Mouse (Mus musculus): ENCODE data around the gene Ckmt2. TPM values are rescaled to one million over a fixed set of nuclear protein-coding genes. Genes with fewer than 3 reads are reported as not detected.

Gene Ckmt2
- not detected for polyA plus RNA-seq (2021)

DNA sequence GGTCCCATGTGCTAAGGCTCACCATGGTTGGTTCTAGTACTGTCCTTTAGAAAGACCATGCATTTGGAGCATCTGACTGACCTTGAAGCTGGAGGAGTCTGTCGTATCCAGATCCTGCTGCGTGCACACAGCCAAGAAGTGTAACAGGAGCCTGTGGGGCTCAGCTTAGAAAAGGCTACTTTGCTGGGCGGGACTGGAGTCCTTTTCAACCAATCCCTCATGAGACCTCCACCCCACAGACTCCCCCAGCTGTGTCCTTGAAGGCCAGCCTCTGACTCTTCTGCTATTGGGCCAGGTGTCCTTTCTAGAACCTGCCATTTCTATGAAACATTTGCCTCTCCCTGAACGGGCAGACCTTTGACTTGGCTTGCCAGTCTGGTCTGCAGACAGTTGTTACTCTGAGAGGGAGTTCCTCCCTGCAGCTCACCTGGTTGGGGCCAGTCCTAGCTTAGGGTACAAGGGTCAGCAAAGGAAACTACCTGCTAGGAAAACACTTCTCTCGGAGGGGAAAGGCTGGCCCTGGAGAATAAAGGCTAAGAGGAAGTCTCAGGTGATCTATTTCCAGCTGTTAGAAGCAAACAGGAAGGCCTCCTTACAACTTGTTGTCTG lies at the start of gene Ckmt2:
Ckmt2 (minus strand) TSS at position 145 of the 609 bp plus-strand sequence.
- in situ Hi-C loops (cut with MboI; ENCODE audit: low pct_unique_long_range_greater_than_20kb), result no loop called here
- ChIA-PET POLR2A (no interaction called here), CTCF (interaction anchor here (1.0 to 2.4 kb wide), 3 partner anchors 9 to 43 kb away, joined by 3 to 5 read pairs (median 4); no protein-coding TSS in a partner anchor)
- TF ChIP-seq CTCF (IDR thresholded peaks at IDR 0.05), result no peak
- ATAC-seq (no peak), DNase-seq (ENCODE audit: low read depth, low spot score) (no peak)
- no peaks in the 10 kb centered on the region for H3K27me3 ChIP-seq

DNA sequence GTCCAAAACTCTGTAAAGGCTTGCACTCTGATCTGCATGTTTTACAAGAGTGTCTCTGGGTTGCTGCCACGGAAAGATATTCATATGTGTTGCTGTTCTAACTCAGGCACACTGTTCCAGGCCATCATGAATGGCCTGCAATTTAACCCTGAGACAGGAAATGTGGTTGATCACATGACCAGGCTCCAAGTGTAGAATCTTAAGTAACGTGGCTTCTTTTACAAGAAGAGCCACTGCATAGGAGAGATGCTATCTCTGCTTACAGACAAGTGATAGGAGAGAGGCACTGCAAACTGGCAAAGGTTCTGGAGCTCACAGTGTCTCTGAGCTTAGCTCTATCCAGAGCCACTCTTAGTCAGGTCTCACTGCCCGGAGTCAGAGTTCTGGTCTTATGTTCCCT lies 44.3 kb upstream of the Ckmt2 start:
- ChIA-PET CTCF (no interaction called here), POLR2A (no interaction called here)
- no peak for TF ChIP-seq CTCF (IDR thresholded peaks at IDR 0.05)
- DNase-seq (ENCODE audit: low read depth, low spot score) (no peak), ATAC-seq (no peak)
- in situ Hi-C loops (cut with MboI; ENCODE audit: low pct_unique_long_range_greater_than_20kb), result loop anchor here (25.0 kb wide), 1 partner anchor 816 kb away; no protein-coding TSS in a partner anchor
- no peaks in the 10 kb centered on the region for H3K27me3 ChIP-seq

DNA sequence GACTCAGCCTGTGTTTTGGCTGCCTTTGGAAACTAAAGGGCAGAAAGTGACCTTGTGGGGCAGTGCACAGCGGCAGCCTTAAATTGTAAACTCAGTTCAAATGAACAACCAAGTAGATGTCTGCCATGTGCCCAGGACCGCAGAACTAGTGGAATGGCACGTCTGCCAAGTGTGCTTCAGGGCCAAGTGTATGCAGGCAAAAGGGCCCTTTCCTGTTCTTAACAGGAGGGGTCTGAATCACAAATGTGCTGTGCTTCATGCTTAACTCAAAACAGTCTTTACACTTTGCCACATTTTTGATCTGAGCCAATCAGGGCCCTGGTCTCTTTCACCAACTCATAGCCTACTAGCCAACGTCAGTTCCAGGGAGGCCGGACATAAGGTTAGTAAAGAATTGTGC lies 42.1 kb upstream of the Ckmt2 start:
- in situ Hi-C loops (cut with MboI; ENCODE audit: low pct_unique_long_range_greater_than_20kb), result loop anchor here (25.0 kb wide), 1 partner anchor 819 kb away; no protein-coding TSS in a partner anchor
- DNase-seq (ENCODE audit: low read depth, low spot score), result no peak
- no peaks in the 10 kb centered on the region for H3K27me3 ChIP-seq
- ChIA-PET POLR2A (no interaction called here), CTCF (no interaction called here)
- TF ChIP-seq CTCF (IDR thresholded peaks at IDR 0.05), result no peak
- ATAC-seq, result no peak

DNA sequence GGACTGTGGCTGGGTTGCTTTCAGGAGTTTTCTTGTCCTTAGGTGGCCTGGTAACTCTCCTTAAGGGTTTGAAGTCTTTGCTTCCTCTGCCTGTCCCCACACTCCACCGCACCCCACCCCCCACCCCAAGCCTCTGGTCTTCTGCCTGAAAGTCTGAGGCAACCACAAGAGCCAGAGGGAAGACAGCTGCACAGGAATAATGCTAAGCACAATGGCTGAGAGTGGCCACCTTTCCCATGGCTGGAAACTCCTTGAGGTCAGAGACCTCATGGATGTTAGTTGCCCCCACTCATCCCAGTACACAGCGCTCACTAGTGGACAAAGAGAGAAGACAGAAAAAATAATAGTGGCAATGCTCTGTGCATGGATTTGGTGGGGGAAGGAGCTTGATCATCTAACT lies 41.1 kb upstream of the Ckmt2 start:
- CTCF ChIA-PET, result interaction anchor here (0.8 to 1.0 kb wide), 2 partner anchors 13 to 175 kb away, joined by 3 to 5 read pairs; no protein-coding TSS in a partner anchor
- H3K27me3 ChIP-seq, result no peaks in the 10 kb centered on the region
- in situ Hi-C loops (cut with MboI; ENCODE audit: low pct_unique_long_range_greater_than_20kb), result loop anchor here (25.0 kb wide), 1 partner anchor 819 kb away; no protein-coding TSS in a partner anchor
- POLR2A ChIA-PET, result no interaction called here
- no peak for TF ChIP-seq CTCF (IDR thresholded peaks at IDR 0.05)
- ATAC-seq (no peak), DNase-seq (ENCODE audit: low read depth, low spot score) (no peak)

DNA sequence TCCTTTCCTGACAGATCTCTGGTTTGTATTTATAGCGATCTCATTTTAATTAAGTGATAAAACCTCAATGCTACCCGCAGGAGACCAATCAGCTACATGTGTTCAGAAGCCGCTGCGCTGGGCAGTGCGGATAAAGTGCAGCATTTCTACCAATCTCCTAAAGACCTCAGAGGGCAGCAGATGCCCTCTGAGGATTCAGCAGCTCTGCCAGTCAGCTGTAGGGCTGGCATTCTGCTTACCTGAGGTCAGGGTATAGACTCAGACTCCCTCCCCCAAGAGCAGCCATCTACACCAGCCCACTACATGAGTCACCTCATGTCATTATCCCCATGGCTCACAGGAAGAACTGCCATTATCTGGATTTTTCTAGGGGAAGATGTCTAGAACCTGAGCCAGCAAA lies 39.6 kb upstream of the Ckmt2 start:
- ChIA-PET CTCF (interaction anchor here (1.4 to 2.8 kb wide), 4 partner anchors 9 to 413 kb away, joined by 3 to 8 read pairs (median 3); no protein-coding TSS in a partner anchor), POLR2A (no interaction called here)
- in situ Hi-C loops (cut with MboI; ENCODE audit: low pct_unique_long_range_greater_than_20kb), result loop anchor here (25.0 kb wide), 1 partner anchor 821 kb away; no protein-coding TSS in a partner anchor
- ATAC-seq, result peak; percentile 56
- no peak for TF ChIP-seq CTCF (IDR thresholded peaks at IDR 0.05)
- H3K27me3 ChIP-seq, result no peaks in the 10 kb centered on the region
- DNase-seq (ENCODE audit: low read depth, low spot score), result no peak

DNA sequence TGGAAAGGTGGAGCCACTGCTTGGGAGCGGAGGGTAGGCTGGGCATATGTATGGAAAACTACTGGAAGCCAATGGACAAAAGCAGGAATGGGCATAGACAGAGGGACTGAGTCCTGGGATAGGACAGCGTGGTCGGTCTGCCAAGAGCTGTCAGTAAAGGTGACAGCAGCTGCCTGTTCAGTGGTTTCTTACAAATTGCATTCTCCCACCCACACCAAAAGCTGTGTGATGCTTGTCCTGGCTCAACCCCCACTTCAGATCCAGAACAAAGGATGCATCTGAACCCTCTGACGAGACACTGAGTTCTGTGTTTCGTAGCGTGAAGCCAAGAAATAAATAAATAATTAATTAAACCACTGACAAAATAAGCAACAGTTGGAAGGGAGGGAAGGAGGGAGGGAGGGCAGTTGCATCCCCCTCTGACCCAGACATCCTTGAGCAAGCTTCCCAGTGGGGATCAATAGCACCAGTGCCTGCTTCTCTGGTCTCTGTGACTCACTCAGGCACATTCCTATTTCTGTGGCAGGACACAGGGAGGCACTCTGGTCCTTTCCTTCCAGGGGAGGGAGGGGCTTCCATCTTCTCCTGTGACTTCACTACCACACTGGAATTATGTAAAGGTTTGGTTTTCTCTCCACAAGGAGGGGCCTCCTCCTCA lies 39.0 kb upstream of the Ckmt2 start:
- ChIA-PET POLR2A (no interaction called here), CTCF (interaction anchor here (0.8 to 2.8 kb wide), 5 partner anchors 9 to 414 kb away, joined by 3 to 8 read pairs (median 3); no protein-coding TSS in a partner anchor)
- ATAC-seq, result peak; percentile 70
- DNase-seq (ENCODE audit: low read depth, low spot score), result no peak
- TF ChIP-seq CTCF (IDR thresholded peaks at IDR 0.05), result peak; percentile 73
- in situ Hi-C loops (cut with MboI; ENCODE audit: low pct_unique_long_range_greater_than_20kb), result loop anchor here (25.0 kb wide), 1 partner anchor 822 kb away; no protein-coding TSS in a partner anchor
- H3K27me3 ChIP-seq, result no peaks in the 10 kb centered on the region

DNA sequence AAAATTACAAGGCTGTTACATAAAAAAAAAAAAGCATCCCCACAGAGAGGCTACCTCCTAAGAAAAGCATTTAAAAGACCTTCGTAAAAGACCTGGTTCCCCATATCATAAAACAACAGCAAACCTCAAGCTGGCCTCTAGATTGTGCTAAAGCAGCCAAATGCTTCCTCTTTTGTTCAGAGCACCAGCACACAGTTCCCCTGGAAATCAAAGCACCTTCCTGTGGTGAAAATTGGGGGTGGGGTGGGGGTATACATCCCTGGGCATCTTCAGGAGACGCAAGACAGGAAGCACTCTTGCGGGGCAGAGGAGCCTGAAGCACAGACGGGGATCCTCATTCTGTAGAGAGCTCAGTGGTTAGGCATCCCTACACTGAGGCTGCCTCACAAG lies 38.5 kb upstream of the Ckmt2 start:
- ATAC-seq, result no peak
- no peak for DNase-seq (ENCODE audit: low read depth, low spot score)
- H3K27me3 ChIP-seq, result no peaks in the 10 kb centered on the region
- in situ Hi-C loops (cut with MboI; ENCODE audit: low pct_unique_long_range_greater_than_20kb), result loop anchor here (25.0 kb wide), 1 partner anchor 822 kb away; no protein-coding TSS in a partner anchor
- TF ChIP-seq CTCF (IDR thresholded peaks at IDR 0.05), result no peak
- ChIA-PET CTCF (interaction anchor here (0.8 to 2.8 kb wide), 5 partner anchors 8 to 414 kb away, joined by 3 to 8 read pairs (median 3); no protein-coding TSS in a partner anchor), POLR2A (no interaction called here)

DNA sequence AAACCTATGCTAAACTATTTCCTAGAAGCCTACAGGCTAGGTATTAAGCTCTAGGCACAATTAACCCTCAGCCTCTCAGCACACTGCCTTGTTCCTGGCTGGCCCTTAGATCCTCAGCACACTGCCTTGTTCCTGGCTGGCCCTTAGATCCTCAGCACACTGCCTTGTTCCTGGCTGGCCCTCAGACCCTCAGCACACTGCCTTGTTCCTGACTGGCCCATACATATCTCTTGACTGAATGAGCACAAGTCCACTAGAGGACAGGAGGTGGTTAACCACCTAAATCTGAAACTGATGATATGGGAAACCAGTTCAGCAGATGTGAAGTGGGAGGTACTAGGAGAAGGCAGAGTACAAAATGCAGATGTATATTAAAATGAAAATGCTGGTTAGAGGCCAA lies 35.0 kb upstream of the Ckmt2 start:
- TF ChIP-seq CTCF (IDR thresholded peaks at IDR 0.05), result no peak
- in situ Hi-C loops (cut with MboI; ENCODE audit: low pct_unique_long_range_greater_than_20kb), result loop anchor here (5.0 to 25.0 kb wide), 2 partner anchors 571 to 826 kb away; partner anchors contain the start of gene Fam151b
- ATAC-seq, result peak; percentile 14
- POLR2A ChIA-PET, result no interaction called here
- H3K27me3 ChIP-seq, result no peaks in the 10 kb centered on the region
- CTCF ChIA-PET, result no interaction called here
- no peak for DNase-seq (ENCODE audit: low read depth, low spot score)

DNA sequence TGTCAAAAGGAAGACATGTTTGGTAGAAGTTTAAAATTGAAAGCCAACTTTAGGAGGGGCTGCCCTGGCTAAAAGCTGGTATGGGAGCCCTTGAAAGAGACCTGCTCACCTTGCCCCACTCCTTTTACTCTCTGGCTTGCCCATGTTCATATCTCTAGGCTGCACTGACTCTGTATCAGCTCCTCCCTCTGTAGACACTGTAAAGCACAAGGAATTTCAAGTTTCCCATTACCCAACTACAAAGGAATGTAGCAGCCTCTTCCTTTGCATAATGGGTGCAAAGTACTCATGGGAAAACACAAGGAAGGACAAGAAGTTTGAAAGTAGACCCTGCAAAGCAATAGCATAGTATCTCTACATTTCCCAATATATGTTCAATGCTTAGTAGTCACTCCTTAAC lies 34.5 kb upstream of the Ckmt2 start:
- no peaks in the 10 kb centered on the region for H3K27me3 ChIP-seq
- in situ Hi-C loops (cut with MboI; ENCODE audit: low pct_unique_long_range_greater_than_20kb), result loop anchor here (5.0 to 25.0 kb wide), 2 partner anchors 571 to 826 kb away; partner anchors contain the start of gene Fam151b
- DNase-seq (ENCODE audit: low read depth, low spot score) (no peak), ATAC-seq (peak; percentile 95)
- no peak for TF ChIP-seq CTCF (IDR thresholded peaks at IDR 0.05)
- CTCF ChIA-PET, result no interaction called here
- POLR2A ChIA-PET, result no interaction called here

DNA sequence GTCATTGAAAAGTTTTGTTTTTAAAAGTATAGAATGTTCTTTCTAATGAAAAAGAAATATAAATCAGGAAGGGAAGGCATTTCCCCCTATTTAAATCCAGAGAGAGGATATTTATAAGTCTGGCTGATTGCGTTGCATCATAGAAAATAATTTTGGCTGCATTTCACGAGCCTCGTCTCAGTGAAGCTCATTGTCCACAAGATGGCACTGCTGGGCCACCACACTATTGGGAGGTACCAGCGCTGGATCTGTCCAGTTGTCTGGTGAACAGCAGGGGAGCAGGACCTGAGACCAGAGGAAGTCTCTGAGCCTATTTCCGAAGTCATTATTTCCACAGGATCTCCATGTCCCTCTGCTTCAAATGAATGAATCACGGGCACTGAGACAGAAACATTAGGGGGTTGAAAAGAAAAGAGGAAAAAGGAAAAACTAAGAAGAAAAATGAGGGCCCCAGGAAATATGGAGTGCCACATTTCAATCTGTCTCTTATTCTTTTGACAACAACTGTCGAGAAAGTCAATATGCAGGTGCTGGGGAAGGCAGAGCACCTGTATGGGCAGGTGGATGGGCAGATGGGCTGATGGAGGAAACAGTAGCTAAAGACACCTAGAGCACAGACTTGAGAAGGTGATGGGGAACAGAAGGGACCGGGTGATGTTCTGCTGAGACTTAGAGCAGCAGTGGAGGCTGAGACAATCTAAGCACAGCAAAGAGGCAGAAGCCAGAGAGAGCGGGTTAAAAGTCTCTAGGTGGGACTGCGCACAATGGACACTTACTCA lies 31.7 kb upstream of the Ckmt2 start:
- in situ Hi-C loops (cut with MboI; ENCODE audit: low pct_unique_long_range_greater_than_20kb), result loop anchor here (5.0 to 25.0 kb wide), 2 partner anchors 429 to 829 kb away; no protein-coding TSS in a partner anchor
- peak; percentile 24 for DNase-seq (ENCODE audit: low read depth, low spot score)
- TF ChIP-seq CTCF (IDR thresholded peaks at IDR 0.05), result peak; percentile 96
- peak; percentile 61 for ATAC-seq
- no peaks in the 10 kb centered on the region for H3K27me3 ChIP-seq
- CTCF ChIA-PET, result interaction anchor here (0.6 to 1.9 kb wide), 5 partner anchors 31 to 462 kb away, joined by 3 to 5 read pairs (median 3); partner anchors contain the start of genes Ckmt2 and Dhfr
- POLR2A ChIA-PET, result no interaction called here

Data from Patski (cell line).